Mouse (Mus musculus): ENCODE results near the gene Panx2. TPM values are rescaled to one million over a fixed set of nuclear protein-coding genes. Genes with fewer than 3 reads are reported as not detected.
A peak's percentile ranks its signal among the peaks of the same experiment; 100 is the strongest.

Gene Panx2
- total RNA-seq (2021) = 100 to 1,000 TPM; 107 to 114 TPM
- long read RNA-seq, experiment 1, transcript Panx2-203 (3 exons, 3,391 nt) = major isoform, 26 of 66 reads
- long read RNA-seq, experiment 1, partial matches to known transcripts = 30 of 66 reads
- long read RNA-seq, experiment 1, other reads (novel, unspliced or antisense) = 10 of 66 reads
- long read RNA-seq, experiment 2, transcript Panx2-203 (3 exons, 3,391 nt) = major isoform, 8 of 31 reads
- long read RNA-seq, experiment 2, partial matches to known transcripts = 13 of 31 reads
- long read RNA-seq, experiment 2, other reads (novel, unspliced or antisense) = 10 of 31 reads

DNA sequence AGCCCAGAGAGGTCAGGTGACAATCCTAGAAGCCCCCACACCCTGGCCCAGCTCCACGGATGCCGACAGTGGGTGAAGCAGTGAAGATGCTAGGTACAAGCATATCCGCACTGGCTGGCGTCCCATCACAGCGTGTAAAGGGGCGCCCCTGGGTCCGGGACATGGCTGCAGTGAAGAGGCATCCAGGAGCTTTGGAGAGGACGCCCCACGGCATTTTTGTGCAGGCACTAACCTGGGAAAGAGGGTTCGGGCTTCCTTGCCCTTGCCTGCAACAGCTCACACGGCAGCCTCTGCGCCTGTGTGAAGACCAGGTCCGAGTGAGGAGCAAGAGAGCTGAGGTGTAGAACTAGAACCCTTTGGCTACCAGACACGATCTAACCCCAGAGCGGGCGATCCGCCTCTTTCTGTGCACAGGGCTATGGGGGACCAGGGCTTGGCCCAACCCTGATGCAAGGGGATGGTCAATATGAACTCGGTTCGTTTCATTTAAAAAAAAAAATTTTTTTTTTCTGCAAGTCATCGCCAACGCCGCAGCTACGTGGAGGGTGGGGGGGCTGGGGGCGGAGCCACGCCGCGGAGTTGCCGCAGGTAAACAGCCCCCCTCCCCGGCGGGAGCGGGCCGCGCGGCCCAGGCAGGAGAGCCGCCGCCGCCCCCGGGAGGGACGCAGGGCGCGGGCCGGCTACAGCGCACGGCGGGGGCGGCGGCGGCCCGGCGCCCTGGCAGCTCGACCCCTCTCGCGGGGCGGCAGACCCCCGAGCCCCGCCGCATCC is at the start of gene Panx2:
Panx2 (plus strand) TSS at position 574 of the 771 bp plus-strand sequence.
- no peak for DNase-seq (ENCODE audit: low spot score in 2 of 2)

DNA sequence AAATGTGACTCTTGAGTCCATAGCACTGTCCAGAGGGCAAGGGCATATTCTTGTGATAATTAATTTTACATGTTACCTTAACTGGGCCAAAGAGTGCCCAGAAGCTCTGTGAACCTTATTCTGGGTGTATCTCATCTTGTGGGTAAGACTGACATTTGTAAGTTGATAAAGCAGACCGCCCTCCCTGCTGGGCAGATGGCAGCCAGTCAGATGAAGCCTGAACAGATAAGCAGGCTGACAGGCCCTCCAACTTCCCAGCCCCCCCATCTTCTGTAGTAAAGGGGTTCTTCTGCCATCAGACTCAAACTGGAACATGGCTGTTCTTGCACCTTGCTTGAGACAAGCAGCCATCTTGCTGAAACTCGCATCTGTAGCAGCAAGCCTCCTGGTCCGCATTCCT is 42.8 kb upstream of the Panx2 start:
- no peak for DNase-seq (ENCODE audit: low spot score in 2 of 2)

- no peak for DNase-seq (ENCODE audit: low spot score in 2 of 2)
Measured at GRCm38 (mm10) chr15:89020085-89020484, 39.4 kb upstream of the Panx2 start.

- no peak for DNase-seq (ENCODE audit: low spot score in 2 of 2)
Measured at GRCm38 (mm10) chr15:89020492-89020891, 39.0 kb upstream of the Panx2 start.

GRCm38 (mm10) chr15:89044381-89044780 is 15.2 kb upstream of the Panx2 start:
- no peak for DNase-seq (ENCODE audit: low spot score in 2 of 2)

GRCm38 (mm10) chr15:89046356-89046755 is 13.2 kb upstream of the Panx2 start:
- DNase-seq (ENCODE audit: low spot score in 2 of 2) = no peak

- DNase-seq (ENCODE audit: low spot score in 2 of 2) = no peak
Measured at GRCm38 (mm10) chr15:89054666-89055065, 4.9 kb upstream of the Panx2 start.

GRCm38 (mm10) chr15:89058736-89059135 is 798 bp upstream of the Panx2 start:
- DNase-seq (ENCODE audit: low spot score in 2 of 2) = no peak

DNA sequence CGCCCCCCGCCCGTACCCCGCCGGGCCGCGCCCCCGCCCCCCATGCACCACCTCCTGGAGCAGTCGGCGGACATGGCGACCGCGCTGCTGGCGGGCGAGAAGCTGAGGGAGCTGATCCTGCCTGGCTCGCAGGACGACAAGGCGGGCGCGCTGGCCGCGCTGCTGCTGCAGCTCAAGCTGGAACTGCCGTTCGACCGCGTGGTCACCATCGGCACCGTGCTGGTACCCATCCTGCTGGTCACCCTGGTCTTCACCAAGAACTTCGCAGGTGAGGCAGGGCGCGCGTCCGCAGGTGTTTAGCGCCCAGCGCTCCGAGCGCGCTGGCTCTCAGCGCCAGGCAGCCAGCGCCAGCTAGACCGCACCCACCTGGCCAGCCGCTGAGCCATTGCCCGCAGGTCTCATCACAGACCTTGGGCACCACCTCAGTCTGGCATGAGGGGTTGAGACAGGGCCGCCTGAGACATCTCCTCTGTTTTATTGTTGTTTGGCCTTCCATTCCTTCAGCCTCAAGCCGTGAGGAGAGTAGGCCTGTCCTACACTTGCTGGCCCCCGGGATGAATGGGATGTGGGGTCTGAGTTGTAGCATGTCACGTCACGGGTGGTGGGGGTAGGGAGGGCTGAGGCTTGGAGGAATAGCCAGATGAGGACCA is 623 bp downstream of the Panx2 start:
- no peak for DNase-seq (ENCODE audit: low spot score in 2 of 2)

GRCm38 (mm10) chr15:89060811-89061460 is 1.4 kb downstream of the Panx2 start:
- no peak for DNase-seq (ENCODE audit: low spot score in 2 of 2)

GRCm38 (mm10) chr15:89061761-89062517 is 2.4 kb downstream of the Panx2 start:
- DNase-seq (ENCODE audit: low spot score in 2 of 2) = no peak

- DNase-seq (ENCODE audit: low spot score in 2 of 2) = no peak
Measured at GRCm38 (mm10) chr15:89062518-89062910, 3.0 kb downstream of the Panx2 start.

DNA sequence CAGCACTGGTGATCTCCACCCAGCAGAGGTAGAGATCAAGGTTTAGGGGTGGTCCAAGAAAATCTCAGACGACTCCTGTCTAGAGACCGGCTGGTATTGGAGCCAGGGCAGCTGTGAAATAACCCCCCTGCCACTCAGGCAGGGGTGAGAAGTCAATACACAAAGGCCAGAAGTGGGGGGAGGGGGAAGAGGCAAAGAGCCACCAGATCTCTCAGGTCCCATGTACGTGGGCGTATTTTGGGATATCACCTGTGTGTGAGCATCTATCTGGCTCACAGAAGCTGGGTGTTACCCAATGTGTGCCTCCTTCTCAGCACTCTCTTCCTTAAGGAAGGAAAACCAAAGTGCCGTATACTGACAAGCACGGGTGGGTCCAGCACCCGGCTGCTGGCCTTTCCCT is 3.5 kb downstream of the Panx2 start:
- no peak for DNase-seq (ENCODE audit: low spot score in 2 of 2)

DNA sequence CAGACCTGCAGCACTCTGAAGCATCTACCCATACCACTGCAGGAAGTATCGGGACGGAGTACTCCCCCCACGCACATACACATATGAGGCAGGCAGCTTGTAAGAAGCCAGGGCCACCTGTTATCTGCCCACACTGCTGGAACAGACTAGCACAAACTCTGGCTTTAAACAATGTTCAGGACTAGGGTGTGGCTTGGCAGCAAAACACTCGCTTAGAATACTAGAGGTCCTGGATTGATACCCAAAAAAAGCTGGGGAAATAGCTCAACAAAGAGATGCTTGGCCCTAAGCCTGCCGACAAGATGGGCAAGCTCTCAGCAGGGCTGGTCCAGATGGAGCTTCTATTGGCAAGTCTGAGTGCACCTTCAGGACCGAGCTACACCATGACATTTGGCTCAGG is 4.0 kb downstream of the Panx2 start:
- DNase-seq (ENCODE audit: low spot score in 2 of 2) = peak; percentile 49 to 61

GRCm38 (mm10) chr15:89064891-89065290 is 5.4 kb downstream of the Panx2 start:
- no peak for DNase-seq (ENCODE audit: low spot score in 2 of 2)

DNA sequence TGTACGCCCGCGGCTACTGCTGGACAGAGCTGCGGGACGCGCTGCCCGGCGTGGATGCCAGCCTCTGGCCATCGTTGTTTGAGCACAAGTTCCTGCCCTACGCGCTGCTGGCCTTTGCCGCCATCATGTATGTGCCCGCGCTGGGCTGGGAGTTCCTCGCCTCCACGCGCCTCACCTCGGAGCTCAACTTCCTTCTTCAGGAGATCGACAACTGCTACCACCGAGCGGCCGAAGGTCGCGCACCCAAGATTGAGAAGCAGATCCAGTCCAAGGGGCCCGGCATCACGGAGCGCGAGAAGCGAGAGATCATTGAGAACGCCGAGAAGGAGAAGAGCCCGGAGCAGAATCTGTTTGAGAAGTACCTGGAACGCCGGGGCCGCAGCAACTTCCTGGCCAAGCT is 8.1 kb downstream of the Panx2 start:
- DNase-seq (ENCODE audit: low spot score in 2 of 2) = no peak

DNA sequence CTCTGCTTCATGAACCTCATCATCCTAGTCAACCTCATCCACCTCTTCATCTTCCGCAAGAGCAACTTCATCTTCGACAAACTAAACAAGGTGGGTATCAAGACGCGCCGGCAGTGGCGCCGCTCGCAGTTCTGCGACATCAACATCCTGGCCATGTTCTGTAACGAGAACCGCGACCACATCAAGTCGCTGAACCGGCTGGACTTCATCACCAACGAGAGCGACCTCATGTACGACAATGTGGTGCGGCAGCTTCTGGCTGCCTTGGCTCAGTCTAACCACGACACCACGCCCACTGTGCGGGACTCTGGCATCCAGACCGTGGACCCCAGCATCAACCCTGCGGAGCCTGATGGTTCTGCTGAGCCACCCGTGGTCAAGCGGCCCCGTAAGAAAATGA is 8.7 kb downstream of the Panx2 start:
- no peak for DNase-seq (ENCODE audit: low spot score in 2 of 2)

GRCm38 (mm10) chr15:89069336-89069840 is 9.9 kb downstream of the Panx2 start:
- DNase-seq (ENCODE audit: low spot score in 2 of 2) = no peak

- DNase-seq (ENCODE audit: low spot score in 2 of 2) = no peak
Measured at GRCm38 (mm10) chr15:89070606-89071005, 11.1 kb downstream of the Panx2 start.

DNA sequence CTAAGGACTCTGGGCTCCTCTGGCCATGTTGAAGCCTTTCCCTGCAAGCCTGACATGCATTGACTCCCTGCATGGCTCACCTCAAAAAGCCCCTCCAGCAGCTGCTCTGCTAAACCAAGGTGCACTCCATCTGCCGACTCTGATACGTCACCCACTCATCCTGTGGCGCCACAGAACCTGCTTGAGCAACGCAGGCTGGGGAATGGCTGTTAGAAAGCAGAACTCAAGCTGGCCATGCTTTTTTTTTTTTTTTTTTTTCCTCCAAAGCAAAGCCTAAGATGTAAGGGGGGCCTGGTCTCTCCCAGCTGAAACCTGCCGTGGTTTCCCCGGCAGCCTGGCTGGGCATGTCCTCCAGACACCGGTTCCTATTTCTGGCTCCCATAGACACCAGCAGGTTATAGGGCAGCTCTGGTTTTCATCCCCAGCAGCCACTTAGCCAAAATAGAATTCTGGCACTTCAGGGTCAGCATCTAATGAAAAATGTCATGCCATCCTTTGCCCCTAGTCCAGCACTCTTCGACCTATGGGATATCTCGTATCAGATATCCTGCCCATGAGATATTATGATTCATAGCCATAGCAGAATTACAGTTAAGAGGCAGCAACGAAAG is 14.6 kb downstream of the Panx2 start:
- DNase-seq (ENCODE audit: low spot score in 2 of 2) = no peak
